Mouse (Mus musculus) spleen, postnatal 14 days (tissue): ENCODE measurements around the gene Gm17490.
"Not testable (repeated sequence)": the region's sequence is repeated elsewhere in the genome, so short reads cannot be mapped to it uniquely, and the experiment has no call there.

Source experiments
- DNase-seq, 2 experiments: peaks; one replicate each; pipeline ENCODE4 v3.0.0; 2021 to 2022; ENCODE audit warnings: low spot score in 2 of 2

Gene Gm17490

GRCm38 (mm10) chr2:11623726-11624125 lies 2.3 kb downstream of the Gm17490 start:
- no peak for DNase-seq

DNA sequence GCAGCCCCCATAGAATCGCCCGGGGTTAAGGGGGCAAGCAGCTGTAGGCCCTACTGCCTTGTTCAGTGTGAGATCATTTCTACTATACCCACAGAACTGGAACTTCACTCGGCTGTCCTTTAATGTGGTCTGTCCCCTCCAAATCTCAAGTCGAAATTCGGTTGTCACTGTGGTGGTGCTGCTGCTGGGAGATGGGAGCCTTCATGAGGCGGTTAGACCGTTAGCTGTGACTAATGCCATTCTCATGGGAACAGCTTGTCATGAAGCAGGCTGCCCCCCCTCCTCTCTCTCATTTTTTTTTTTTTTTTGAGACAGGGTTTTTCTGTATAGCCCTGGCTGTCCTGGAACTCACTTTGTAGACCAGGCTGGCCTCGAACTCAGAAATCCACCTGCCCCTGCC lies 2.9 kb downstream of the Gm17490 start:
- DNase-seq = no peak

GRCm38 (mm10) chr2:11619598-11619997 lies 6.5 kb downstream of the Gm17490 start:
- DNase-seq = no peak

GRCm38 (mm10) chr2:11616846-11617245 lies 9.2 kb downstream of the Gm17490 start:
- no peak for DNase-seq

- DNase-seq = not testable (repeated sequence)
Observed at GRCm38 (mm10) chr2:11612939-11613338, 13.1 kb downstream of the Gm17490 start.

- not testable (repeated sequence) for DNase-seq
Observed at GRCm38 (mm10) chr2:11606718-11607117, 19.3 kb downstream of the Gm17490 start.

DNA sequence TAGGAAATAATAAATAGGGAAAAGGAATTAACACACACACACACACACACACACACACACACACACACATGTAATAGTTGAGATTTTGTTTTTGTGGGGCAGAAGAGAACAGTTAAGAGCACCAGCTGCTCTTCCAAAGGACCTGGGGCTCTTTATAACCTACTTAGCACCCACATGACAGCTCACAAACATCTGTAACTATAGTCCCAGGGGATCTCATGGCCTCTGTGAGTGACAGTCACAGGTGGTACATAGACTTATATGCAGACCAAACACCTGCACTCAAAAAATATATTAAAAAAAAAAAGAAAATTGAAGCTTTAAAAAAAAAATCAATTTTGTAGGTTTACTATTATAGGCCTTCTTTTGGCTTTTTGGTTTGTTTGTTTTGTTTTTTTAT lies 21.2 kb downstream of the Gm17490 start:
- DNase-seq = no peak

DNA sequence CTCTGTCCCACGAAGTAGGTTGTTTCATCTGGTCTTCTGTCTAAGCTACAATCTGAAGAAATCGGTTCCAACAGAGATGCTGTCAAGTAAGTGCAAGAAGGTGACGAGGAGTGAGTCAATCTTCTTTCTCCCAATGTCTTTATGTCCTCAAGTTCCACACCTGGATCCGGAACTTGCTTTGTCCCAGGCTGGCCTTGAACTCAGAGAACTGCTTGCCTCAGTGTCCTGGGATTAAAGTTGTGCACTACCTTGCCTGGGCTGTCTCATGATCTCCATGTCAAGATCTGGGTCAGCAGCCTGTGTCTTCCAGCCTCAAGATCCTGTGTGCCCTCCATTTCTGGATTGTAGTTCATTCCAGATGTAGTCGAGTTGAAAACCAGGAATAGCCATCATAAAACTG lies 22.0 kb downstream of the Gm17490 start, which contains the start of gene Rbm17:
Rbm17 (minus strand) TSS at position 101 of the 400 bp plus-strand sequence.
- no peak for DNase-seq

GRCm38 (mm10) chr2:11602506-11603489 lies 23.3 kb downstream of the Gm17490 start:
- DNase-seq = peak; percentile 92 to 94

GRCm38 (mm10) chr2:11601795-11602194 lies 24.3 kb downstream of the Gm17490 start:
- no peak for DNase-seq

DNA sequence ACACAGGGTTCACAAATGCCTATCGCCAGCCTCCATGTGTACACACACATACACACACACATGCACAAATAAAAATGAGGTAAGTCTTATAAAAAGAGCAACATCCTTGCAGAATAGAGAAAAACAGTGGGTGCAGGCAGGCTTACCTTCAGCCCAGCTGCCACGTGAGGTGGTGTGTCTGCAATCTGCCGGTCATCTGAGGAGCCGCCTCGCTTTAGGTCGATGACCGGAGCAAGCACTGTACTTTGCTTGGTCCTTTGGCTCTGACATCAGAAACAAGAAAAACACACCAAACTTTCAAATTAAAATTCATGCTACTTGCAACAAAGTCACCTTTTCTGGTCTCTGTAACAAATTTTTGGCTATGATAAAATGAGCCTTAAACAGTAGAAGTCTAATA lies 28.2 kb downstream of the Gm17490 start:
- no peak for DNase-seq

- no peak for DNase-seq
Observed at GRCm38 (mm10) chr2:11596690-11597089, 29.4 kb downstream of the Gm17490 start.

- no peak for DNase-seq
Observed at GRCm38 (mm10) chr2:11587996-11588395, 38.1 kb downstream of the Gm17490 start.

DNA sequence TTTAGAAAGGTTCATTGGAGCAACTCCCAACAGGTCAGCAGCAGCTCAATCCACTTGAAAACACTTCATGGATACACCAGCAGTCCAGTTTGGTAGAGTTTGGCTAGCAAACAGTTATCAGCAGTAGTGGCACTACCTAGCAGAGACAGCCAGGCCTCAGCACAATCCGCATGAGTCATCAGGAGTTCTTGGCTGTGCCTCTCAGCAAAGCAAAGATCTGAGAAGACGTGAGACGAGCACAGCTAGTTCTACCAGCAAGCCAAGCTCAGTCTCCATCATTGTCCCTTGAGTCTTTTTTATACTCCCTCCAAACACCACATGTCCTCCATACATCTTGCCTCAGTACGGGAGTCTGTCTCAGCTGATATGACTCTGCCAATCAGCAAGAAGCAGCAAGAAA lies 46.7 kb downstream of the Gm17490 start:
- no peak for DNase-seq

- DNase-seq = no peak
Observed at GRCm38 (mm10) chr2:11578187-11578586, 47.9 kb downstream of the Gm17490 start.
